Mouse (Mus musculus): ENCODE results near the gene Tcp11l1. TPM values are rescaled to one million over a fixed set of nuclear protein-coding genes. Genes with fewer than 3 reads are reported as not detected.

Gene Tcp11l1
- polyA plus RNA-seq, 1 experiment = 29.8 TPM

DNA sequence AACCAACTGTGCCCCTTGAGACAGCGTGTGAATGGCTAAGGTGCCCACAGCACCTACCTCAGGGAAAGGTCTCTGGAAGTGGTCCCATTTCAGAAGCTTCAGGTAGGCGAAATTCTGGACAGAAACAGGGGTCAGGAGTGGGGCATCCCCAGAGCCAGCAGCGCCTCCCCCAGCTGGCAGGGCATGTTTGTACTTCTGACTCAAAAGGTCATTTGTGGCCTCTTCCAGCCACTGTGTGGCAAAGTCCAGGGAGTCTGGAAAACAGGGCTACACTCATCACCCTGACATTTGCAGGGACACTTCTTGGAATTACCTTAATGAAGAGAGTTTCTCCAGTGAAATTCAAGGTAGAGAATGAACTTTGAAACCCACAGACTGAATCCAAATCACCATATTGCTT, 23.6 kb downstream of the Tcp11l1 start:
- TF ChIP-seq CTCF (IDR thresholded peaks at IDR 0.05; ENCODE audit: borderline replicate concordance, insufficient read depth, low read length) = no peak
- no peak for TF ChIP-seq POLR2A (IDR thresholded peaks at IDR 0.05; ENCODE audit: low read depth, low read length)
- H3K4me3 ChIP-seq (ENCODE audit: insufficient read depth, low read length) = no peak overlapping the region
- no peaks in the 10 kb centered on the region for H3K4me1 ChIP-seq (ENCODE audit: control insufficient read depth, insufficient read depth, low read length)
- H3K27ac ChIP-seq (ENCODE audit: insufficient read depth, low read length) = no peak overlapping the region

DNA sequence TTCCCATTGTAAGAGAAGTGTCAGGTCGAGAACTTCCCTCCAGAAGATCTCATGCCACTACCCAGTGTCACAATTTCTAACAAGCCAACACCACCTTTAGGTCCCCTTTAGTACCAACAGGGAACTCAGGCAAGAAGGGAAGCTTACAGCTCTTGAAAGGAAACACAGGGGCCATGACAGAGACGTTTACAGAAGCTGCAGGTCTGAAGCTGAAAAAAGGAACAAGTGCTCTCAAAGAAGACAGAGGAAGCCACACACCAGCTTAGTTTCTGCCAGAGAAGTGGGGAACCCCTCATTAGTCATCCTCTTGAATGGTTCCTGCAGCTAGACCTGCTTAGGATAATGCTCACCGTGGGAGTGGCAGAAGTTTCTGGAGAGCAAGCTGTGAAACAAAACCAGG, 24.7 kb downstream of the Tcp11l1 start:
- Histone ChIP-seq H3K4me3 (ENCODE audit: insufficient read depth, low read length) (no peak overlapping the region), H3K4me1 (ENCODE audit: control insufficient read depth, insufficient read depth, low read length) (no peaks in the 10 kb centered on the region), H3K27ac (ENCODE audit: insufficient read depth, low read length) (no peak overlapping the region)
- TF ChIP-seq CTCF (IDR thresholded peaks at IDR 0.05; ENCODE audit: borderline replicate concordance, insufficient read depth, low read length) (no peak), POLR2A (IDR thresholded peaks at IDR 0.05; ENCODE audit: low read depth, low read length) (no peak)

DNA sequence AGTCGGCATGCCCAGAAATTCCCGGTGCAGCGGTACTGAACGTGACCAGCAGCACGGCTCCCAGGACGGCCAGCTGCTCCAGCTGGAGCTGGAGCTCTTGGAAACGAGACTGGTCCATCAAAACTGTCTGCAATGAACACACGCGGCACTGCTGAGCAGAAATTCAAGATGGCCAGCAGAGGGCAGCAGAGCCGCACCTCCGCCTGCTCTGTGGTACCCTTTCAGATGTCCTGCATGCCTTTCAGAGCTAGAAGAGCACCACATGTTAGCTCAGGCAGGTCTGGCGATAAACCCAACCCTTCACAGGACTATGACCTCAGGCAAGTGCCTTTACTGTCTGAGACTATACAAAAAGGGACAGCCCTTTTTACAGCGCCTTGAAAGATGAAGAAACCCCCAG, 26.6 kb downstream of the Tcp11l1 start:
- TF ChIP-seq POLR2A (IDR thresholded peaks at IDR 0.05; ENCODE audit: low read depth, low read length) (no peak), CTCF (IDR thresholded peaks at IDR 0.05; ENCODE audit: borderline replicate concordance, insufficient read depth, low read length) (peak; percentile 98)
- no peak overlapping the region for H3K4me3 ChIP-seq (ENCODE audit: insufficient read depth, low read length)
- H3K27ac ChIP-seq (ENCODE audit: insufficient read depth, low read length) = no peak overlapping the region
- no peaks in the 10 kb centered on the region for H3K4me1 ChIP-seq (ENCODE audit: control insufficient read depth, insufficient read depth, low read length)

DNA sequence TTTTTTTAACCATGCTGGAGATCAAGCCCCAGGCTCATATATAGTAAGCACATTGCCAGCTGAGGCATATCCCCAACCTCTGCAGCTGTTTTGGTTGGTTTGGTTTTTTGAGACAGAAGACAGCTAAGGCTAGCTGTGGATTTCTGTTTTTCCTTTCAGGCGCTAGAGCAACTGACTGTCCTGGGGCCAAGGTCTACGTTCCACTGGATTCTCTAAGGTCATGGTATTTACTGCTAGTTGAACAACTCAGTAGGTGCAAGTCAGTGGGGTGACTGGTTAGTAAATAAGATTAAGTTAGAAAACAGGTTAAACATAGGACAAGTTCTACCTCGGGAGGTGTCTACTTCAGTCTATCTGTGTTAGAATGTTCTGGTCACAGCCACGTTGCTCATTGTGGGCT, 27.2 kb downstream of the Tcp11l1 start:
- Histone ChIP-seq H3K4me3 (ENCODE audit: insufficient read depth, low read length) (no peak overlapping the region), H3K4me1 (ENCODE audit: control insufficient read depth, insufficient read depth, low read length) (no peaks in the 10 kb centered on the region), H3K27ac (ENCODE audit: insufficient read depth, low read length) (no peak overlapping the region)
- TF ChIP-seq CTCF (IDR thresholded peaks at IDR 0.05; ENCODE audit: borderline replicate concordance, insufficient read depth, low read length) (no peak), POLR2A (IDR thresholded peaks at IDR 0.05; ENCODE audit: low read depth, low read length) (no peak)

DNA sequence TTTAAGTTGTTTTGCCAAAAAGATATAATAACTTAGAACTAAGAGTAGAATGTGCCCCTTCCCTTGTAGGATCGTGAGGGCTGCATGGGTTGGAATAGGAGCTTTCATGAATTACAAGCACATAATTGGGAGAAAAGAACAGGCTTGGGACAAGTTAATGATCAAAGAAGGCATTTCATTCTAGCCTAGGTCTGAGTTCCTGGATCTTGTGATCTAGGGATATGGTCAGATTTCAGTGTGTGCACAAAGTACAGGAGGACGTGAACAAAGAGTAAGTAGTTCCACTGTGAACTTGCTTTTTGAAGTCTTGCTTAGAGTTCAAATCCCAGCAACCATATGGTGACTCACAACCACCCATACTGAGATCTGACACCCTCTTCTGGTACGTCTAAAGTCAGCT, 34.6 kb downstream of the Tcp11l1 start:
- Histone ChIP-seq H3K4me3 (ENCODE audit: insufficient read depth, low read length) (no peak overlapping the region), H3K27ac (ENCODE audit: insufficient read depth, low read length) (no peak overlapping the region), H3K4me1 (ENCODE audit: control insufficient read depth, insufficient read depth, low read length) (no peaks in the 10 kb centered on the region)
- no peak for TF ChIP-seq CTCF (IDR thresholded peaks at IDR 0.05; ENCODE audit: borderline replicate concordance, insufficient read depth, low read length)
- TF ChIP-seq POLR2A (IDR thresholded peaks at IDR 0.05; ENCODE audit: low read depth, low read length) = no peak

DNA sequence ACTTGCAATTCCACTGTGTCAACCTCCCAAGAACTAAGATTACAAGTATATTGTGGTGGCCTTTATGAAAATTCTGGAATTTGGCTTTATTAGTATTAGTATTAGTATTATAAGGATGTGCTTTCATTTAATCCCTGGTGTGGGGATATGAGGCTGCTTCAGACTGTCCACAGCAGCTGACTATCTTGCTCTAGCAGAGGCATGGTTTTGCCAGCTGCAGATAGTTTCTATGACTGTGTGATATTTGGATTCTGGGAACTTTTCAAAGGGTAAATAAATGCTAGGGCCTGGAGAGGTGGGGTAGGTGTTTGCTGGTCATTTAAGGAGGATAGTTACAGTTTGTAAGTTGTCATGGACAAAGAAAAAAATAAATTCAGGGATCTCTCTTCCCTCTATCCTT, 40.2 kb downstream of the Tcp11l1 start:
- H3K4me1 ChIP-seq (ENCODE audit: control insufficient read depth, insufficient read depth, low read length) = no peaks in the 10 kb centered on the region
- TF ChIP-seq CTCF (IDR thresholded peaks at IDR 0.05; ENCODE audit: borderline replicate concordance, insufficient read depth, low read length) (no peak), POLR2A (IDR thresholded peaks at IDR 0.05; ENCODE audit: low read depth, low read length) (no peak)

DNA sequence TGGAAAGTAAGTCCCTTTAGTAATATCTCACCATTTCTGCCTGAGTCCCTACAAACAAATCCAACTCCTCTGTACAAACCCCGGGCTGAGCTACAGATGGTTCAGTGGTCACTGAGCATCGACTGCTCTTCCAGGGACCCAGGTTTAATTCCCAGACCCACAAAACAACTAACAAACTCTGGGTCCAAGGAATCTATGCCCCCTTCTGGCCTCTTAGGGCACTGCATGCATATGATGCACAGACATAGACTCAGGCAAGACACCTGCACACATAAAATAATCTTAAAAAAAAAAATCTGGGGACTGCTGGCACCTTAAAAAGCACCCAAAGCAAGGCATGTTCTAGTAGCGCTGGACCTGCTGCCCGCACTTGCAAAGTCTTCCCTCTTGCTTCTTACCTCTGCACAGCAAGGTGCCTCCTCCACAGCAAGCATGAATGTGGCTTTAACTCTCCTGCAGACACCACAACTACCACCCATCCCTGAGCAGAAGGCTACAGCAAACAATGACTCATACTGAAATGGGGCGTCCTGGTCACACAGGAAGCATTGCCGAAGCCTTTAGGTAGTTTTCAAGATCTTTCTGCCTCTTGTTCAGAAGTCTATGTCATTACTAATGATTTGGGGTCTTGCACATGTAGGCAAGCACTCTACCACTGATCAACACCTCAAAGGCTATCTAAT, 42.7 kb downstream of the Tcp11l1 start:
- TF ChIP-seq POLR2A (IDR thresholded peaks at IDR 0.05; ENCODE audit: low read depth, low read length) (no peak), CTCF (IDR thresholded peaks at IDR 0.05; ENCODE audit: borderline replicate concordance, insufficient read depth, low read length) (no peak)
- Histone ChIP-seq H3K27ac (ENCODE audit: insufficient read depth, low read length) (no peak overlapping the region), H3K4me1 (ENCODE audit: control insufficient read depth, insufficient read depth, low read length) (no peaks in the 10 kb centered on the region), H3K4me3 (ENCODE audit: insufficient read depth, low read length) (no peak overlapping the region)

More for the DNA sequence above, 40.2 kb downstream of the Tcp11l1 start:
- Histone ChIP-seq H3K27ac (ENCODE audit: insufficient read depth, low read length) (no peak overlapping the region), H3K4me3 (ENCODE audit: insufficient read depth, low read length) (no peak overlapping the region)

DNA sequence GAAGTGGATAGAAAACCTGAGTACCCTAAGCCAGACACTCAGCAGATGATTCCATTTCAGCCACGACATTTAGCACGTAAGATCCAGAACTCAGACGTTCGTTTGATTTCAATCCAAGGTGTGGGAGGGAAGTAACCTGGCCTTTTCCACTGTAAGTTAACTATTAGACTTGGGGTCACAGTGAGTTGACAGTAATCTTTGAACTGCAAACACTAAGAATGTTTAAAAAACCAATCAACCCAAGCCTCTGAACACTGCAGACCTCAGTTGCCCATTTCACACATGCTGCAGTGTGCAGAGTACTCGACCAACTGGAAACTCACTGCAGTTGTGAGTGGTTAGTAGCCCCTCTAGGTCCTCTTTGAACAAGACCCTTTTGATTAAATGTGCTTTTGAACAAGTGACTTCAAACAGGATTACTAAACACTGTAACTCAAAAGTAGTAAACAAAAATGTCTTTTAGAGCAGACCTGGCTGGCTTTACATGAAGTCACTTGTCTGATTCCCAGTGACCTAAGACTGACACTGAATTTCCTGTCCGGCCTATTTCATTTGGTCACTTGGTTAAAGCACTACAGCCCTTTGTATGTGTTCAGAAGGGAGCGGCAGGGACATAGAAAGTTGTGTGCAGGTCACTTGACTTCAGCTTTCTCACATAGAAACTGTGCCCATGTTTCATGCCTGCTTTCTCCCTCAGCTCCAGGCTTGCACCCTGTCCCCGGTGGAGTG, 48.4 kb downstream of the Tcp11l1 start:
- no peak for TF ChIP-seq POLR2A (IDR thresholded peaks at IDR 0.05; ENCODE audit: low read depth, low read length)
- no peaks in the 10 kb centered on the region for H3K4me1 ChIP-seq (ENCODE audit: control insufficient read depth, insufficient read depth, low read length)

DNA sequence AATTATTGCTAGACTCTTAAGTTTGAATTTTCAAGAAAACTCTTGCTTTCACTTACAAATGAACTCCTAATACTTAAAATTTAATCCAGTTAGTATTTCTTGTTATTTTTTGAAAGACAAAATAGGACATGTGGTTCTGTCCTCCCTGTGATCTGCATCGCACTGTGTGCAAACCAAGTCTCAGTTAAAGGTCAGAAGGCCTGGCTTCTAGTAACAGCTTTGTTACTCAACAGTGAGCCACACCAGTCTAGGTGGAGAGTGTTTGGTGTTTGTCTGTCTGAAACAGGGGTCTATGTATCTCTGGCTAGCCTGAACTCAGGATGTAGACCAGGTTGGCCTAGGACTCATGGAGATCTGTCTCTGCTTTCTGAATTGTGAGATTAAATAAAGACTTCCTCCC, 53.3 kb downstream of the Tcp11l1 start:
- H3K4me3 ChIP-seq (ENCODE audit: insufficient read depth, low read length) = no peak overlapping the region
- TF ChIP-seq CTCF (IDR thresholded peaks at IDR 0.05; ENCODE audit: borderline replicate concordance, insufficient read depth, low read length) (no peak), POLR2A (IDR thresholded peaks at IDR 0.05; ENCODE audit: low read depth, low read length) (no peak)
- no peak overlapping the region for H3K27ac ChIP-seq (ENCODE audit: insufficient read depth, low read length)
- H3K4me1 ChIP-seq (ENCODE audit: control insufficient read depth, insufficient read depth, low read length) = no peaks in the 10 kb centered on the region

More for the DNA sequence above, 48.4 kb downstream of the Tcp11l1 start:
- Histone ChIP-seq H3K4me3 (ENCODE audit: insufficient read depth, low read length) (no peak overlapping the region), H3K27ac (ENCODE audit: insufficient read depth, low read length) (no peak overlapping the region)

DNA sequence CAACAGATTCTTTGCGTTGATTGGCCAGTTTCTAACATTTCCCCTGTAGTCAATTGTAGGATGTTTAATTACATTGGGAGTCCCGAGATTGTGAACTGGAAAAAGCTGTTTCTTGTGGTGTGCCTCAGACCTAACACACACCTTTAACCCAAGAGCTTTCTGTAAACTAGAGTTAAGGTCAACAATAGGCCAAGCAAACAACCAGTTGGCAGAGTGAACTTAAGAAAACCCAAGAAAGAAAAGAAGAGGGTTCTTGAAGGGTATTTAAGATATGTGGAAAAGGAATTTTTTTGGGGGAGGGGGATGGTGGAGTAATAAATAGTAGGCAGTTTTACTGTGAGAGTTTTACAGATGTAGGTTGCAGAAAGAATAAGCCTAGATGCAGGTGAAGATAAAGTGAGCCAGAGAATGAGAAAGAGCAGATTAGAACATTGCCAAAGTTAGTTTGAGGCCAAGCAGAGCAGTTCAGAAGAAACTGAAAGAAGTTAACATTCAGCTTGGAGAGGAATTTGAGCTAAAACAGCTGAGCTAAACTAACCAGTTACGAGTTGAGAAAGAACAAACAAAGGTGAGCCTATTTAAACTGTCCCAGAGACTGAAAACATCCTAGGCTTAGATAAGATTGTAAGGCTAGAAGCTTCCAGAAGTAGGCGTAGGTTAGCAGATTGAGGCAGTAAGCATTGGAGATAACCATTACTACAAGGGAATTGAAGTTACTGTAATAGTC, 95.8 kb downstream of the Tcp11l1 start:
- H3K4me3 ChIP-seq (ENCODE audit: insufficient read depth, low read length) = no peak overlapping the region
- H3K4me1 ChIP-seq (ENCODE audit: control insufficient read depth, insufficient read depth, low read length) = no peaks in the 10 kb centered on the region
- no peak overlapping the region for H3K27ac ChIP-seq (ENCODE audit: insufficient read depth, low read length)
- no peak for TF ChIP-seq CTCF (IDR thresholded peaks at IDR 0.05; ENCODE audit: borderline replicate concordance, insufficient read depth, low read length)
- no peak for TF ChIP-seq POLR2A (IDR thresholded peaks at IDR 0.05; ENCODE audit: low read depth, low read length)
